Mouse (Mus musculus) intestine, postnatal 0 days (tissue): ENCODE data around the gene Lrrc20. TPM values are rescaled to one million over a fixed set of nuclear protein-coding genes. Genes with fewer than 3 reads are reported as not detected.

Experiments
- ATAC-seq: fragments of 200-750 bp; cut with Nextera tagmentation; 2 replicates; pipeline ENCODE4 v1.8.0; 2017; ENCODE audit warnings: mild to moderate bottlenecking, moderate TSS enrichment, moderate library complexity
- H3K27ac ChIP-seq: fragments of 300-500 bp; sonication (generic); 2 replicates; pipeline ENCODE4 v1.5.1; 2014; ENCODE audit warnings: mild to moderate bottlenecking, low read depth, low read length, moderate library complexity
- H3K27me3 ChIP-seq: fragments of 300-500 bp; sonication (generic); replicated peaks from 2 replicates; pipeline ENCODE4 v1.6.1; 2014; ENCODE audit warnings: low read length, mixed read lengths; ENCODE audit not compliant: control insufficient read depth, insufficient read depth
- H3K36me3 ChIP-seq: fragments of 300-500 bp; sonication (generic); 2 replicates; pipeline ENCODE4 v1.6.1; 2014; ENCODE audit warnings: mild to moderate bottlenecking, moderate library complexity; ENCODE audit not compliant: control insufficient read depth, insufficient read depth
- H3K4me1 ChIP-seq: fragments of 300-500 bp; sonication (generic); replicated peaks from 2 replicates; pipeline ENCODE4 v1.6.1; 2014; ENCODE audit warnings: antibody characterized with exemption, low read length, mixed read lengths; ENCODE audit not compliant: control insufficient read depth, insufficient read depth
- H3K4me2 ChIP-seq: fragments of 300-500 bp; sonication (generic); replicated peaks from 2 replicates; pipeline ENCODE4 v1.6.1; 2014; ENCODE audit warnings: low read depth, mild to moderate bottlenecking, moderate library complexity
- H3K4me3 ChIP-seq: fragments of 300-500 bp; sonication (generic); 2 replicates; pipeline ENCODE4 v1.5.1; 2014; ENCODE audit warnings: low read depth, low read length
- H3K9ac ChIP-seq: fragments of 300-500 bp; sonication (generic); 2 replicates; pipeline ENCODE4 v1.6.1; 2014; ENCODE audit warnings: mild to moderate bottlenecking, low read depth, low read length
- H3K9me3 ChIP-seq: fragments of 300-500 bp; sonication (generic); 2 replicates; pipeline ENCODE4 v1.6.1; 2016; ENCODE audit warnings: mixed run types; ENCODE audit not compliant: control insufficient read depth
- CTCF ChIP-seq: sonication (generic); IDR thresholded peaks from 2 replicates; pipeline ENCODE4 v1.5.1; 2016; ENCODE audit warnings: low read depth, mild to moderate bottlenecking, control low read depth, antibody characterized with exemption, moderate library complexity
- WGBS: fragments of 180-500 bp; shearing (Covaris S2); extraction: QIAGEN DNeasy Blood & Tissue Kit; methylation state at CpG from one replicate; pipeline ENCODE4 v1.1.7; 2014; 5-methylcytosine and 5-hydroxymethylcytosine counted together
- polyA plus RNA-seq: library from polyadenylated mRNA; unstranded; fragments of >200 nt; fragmentation: Nextera tagmentation; extraction: Ambion mirVana; gene quantifications from 2 replicates; pipeline ENCODE4 v1.2.1, GENCODE M21; 2015

Gene Lrrc20
- polyA plus RNA-seq, 1 experiment from 2014 or later = 3.3 TPM

DNA sequence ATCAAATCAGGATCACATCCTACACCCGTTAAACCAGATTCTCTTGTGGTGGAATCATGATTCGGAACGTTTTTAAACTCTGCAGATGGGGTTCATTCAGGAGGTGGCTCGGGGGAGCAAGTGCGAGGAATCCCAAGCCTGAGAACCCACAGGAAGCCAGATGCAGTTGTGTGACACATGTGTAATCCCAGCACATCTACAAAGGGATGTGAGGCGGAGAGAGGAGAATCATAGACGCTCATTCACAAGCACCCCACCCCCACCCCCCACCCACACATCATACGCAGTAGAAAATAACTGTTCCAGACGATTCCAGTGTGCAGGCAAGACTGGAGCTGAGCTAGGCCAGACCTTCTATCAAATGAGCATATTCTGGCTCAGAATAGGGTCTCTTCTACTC is 87.9 kb downstream of the Lrrc20 start:
- H3K9me3 ChIP-seq = no peaks in the 10 kb centered on the region
- no peak overlapping the region for H3K9ac ChIP-seq
- H3K27ac ChIP-seq = no peak overlapping the region
- no peak for ATAC-seq
- no peaks in the 10 kb centered on the region for H3K27me3 ChIP-seq
- no peaks in the 10 kb centered on the region; the same call in 1 of the 2 replicates for H3K36me3 ChIP-seq
- H3K4me2 ChIP-seq = no peak overlapping the region
- no peak overlapping the region for H3K4me3 ChIP-seq
- H3K4me1 ChIP-seq = no peaks in the 10 kb centered on the region
- WGBS = 73% methylated on average over 9 of the region's 9 CpGs
- TF ChIP-seq CTCF = no peak

DNA sequence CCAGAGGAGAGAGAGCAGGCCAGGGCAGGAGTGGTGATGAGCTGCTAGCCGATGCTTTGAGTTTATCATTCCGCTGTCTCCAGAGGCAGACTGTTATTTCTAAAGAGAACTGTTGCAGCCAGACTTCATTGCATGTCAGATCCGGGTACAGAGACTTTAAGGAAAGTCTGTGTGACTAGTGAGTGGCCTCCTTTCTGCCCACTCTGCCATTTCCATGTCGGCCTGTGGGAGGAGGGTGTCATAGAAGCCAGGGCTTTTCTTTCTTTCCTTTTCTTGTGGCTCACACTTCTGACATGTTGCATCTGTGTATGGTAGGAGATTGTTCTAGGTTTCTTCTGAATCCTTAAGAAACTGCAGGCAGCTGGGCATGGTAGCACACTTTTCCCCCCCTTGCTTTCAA is 88.8 kb downstream of the Lrrc20 start:
- no peaks in the 10 kb centered on the region for H3K4me1 ChIP-seq

DNA sequence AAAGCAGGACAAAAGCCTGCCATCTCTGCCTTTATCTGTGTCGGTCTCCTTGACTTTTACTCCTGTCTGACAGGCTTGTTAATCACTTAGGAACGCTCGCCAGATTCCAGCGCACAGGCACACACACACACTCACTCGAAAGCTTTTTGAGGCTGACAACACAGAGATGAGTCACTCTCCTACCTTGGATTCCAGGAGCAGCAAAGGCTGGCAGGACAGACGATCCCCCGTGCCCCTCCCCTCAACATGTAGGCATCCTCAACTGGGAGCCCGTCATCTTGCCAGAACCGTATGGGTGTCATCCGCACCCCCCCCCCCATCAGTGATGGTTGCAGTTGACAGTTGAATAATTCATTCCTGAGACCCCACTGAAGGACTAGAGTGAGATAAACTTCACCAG is 94.6 kb downstream of the Lrrc20 start:
- no peaks in the 10 kb centered on the region for H3K27me3 ChIP-seq
- no peak for ATAC-seq
- H3K9ac ChIP-seq = no peak overlapping the region
- H3K4me1 ChIP-seq = no peaks in the 10 kb centered on the region
- H3K4me3 ChIP-seq = no peak overlapping the region
- no peak for TF ChIP-seq CTCF
- 33% methylated on average over 10 of the region's 10 CpGs for WGBS
- no peak overlapping the region for H3K27ac ChIP-seq
- H3K36me3 ChIP-seq = no peaks in the 10 kb centered on the region
- no peak overlapping the region for H3K4me2 ChIP-seq
- no peaks in the 10 kb centered on the region for H3K9me3 ChIP-seq

More for the DNA sequence above, 88.8 kb downstream of the Lrrc20 start:
- Histone ChIP-seq H3K4me2 (no peak overlapping the region), H3K27ac (no peak overlapping the region), H3K36me3 (no peaks in the 10 kb centered on the region; the same call in 1 of the 2 replicates), H3K4me3 (no peak overlapping the region), H3K9me3 (no peaks in the 10 kb centered on the region), H3K9ac (no peak overlapping the region), H3K27me3 (no peaks in the 10 kb centered on the region)
- WGBS = 79% methylated on average over 4 of the region's 4 CpGs
- TF ChIP-seq CTCF = no peak
- no peak for ATAC-seq

DNA sequence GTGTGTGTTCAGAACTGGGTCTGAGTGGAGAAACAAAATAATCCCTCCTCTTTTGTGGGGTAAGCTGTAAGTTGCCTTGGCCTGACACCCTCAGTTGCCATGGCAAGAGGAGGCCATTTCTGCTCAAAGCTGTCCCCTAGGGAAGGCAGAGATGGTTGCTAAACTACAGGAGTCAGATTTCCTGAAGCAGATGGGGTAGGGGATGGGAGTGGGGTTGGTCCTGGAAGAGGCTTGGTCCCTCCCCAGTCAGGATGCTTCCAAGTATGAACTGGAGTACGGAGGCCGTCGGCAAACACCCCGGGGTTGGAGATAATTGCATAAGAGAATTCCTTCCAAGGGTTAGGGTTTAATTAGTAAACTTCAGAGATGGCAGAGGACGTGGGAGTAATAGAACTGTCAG is 96.5 kb downstream of the Lrrc20 start:
- ATAC-seq = no peak
- Histone ChIP-seq H3K27ac (no peak overlapping the region), H3K9me3 (no peaks in the 10 kb centered on the region), H3K36me3 (no peaks in the 10 kb centered on the region), H3K27me3 (no peaks in the 10 kb centered on the region), H3K4me3 (no peak overlapping the region), H3K9ac (no peak overlapping the region), H3K4me2 (no peak overlapping the region), H3K4me1 (no peaks in the 10 kb centered on the region)
- no peak for TF ChIP-seq CTCF
- 53% methylated on average over 5 of the region's 5 CpGs for WGBS

DNA sequence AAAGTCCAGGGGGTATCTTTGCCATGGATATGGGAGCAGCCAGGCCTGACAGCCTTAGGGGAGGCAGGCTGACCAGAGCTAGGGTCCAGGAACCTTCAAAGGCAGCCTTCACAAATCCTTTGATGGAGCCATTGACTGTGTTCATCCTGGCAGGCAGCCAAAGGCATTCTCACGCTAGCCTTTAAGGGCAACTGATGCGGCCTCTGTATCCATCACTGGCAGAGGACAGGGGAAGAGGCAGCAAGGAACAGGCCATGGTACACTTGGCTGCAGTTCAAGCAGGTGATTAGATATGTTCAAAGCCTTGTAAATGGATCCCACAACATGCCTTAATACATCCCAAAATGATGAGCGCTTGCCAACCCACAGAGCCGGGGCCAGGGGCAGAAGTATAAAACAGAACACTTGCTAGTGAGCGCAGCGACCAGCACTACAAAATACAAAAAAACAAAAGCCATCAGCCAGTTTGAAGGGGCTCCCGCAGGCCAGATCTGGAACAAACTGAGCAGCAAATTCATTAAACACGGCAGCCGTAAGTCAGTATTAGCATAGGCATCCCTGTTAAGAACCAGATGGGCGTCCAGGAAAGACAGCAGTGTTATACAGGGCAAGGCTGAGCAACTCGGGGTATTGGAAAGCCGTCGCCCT is 100.6 kb downstream of the Lrrc20 start:
- Histone ChIP-seq H3K27me3 (no peaks in the 10 kb centered on the region), H3K9me3 (no peaks in the 10 kb centered on the region), H3K9ac (no peak overlapping the region), H3K36me3 (no peaks in the 10 kb centered on the region), H3K27ac (no peak overlapping the region), H3K4me3 (no peak overlapping the region), H3K4me1 (no peaks in the 10 kb centered on the region), H3K4me2 (no peak overlapping the region)
- ATAC-seq = no peak
- no peak for TF ChIP-seq CTCF
- 77% methylated on average over 13 of the region's 13 CpGs for WGBS

DNA sequence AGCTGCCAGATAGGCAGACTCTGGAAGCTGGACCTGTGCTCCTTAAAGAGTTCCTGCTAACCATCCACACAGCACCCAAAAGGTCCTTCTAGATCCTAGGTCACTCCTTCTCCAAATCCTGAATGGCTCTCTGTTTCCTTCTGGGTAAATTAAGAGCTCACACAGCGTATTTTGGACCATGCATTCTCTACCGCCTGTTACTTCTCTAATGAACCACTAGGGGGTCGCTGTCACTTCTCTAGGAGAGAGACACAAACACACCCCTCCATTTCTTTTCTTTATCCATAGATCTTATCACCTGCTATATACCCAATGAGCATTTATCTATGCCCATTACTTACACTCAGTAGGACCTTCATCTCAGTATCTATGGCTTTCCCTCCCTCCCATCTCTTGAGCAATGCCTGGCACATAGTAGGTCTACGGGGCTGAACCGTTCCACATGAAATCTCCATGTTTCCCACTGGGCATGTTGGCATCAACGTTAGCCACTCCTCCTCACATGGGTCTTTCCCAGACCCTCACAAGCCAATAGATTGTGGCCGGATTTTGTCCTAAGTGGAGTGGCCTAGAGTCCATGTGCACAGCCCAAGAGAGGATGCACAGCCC is 111.7 kb downstream of the Lrrc20 start:
- ATAC-seq = no peak; the same call in 1 of the 2 replicates
- no peak overlapping the region for H3K4me3 ChIP-seq
- no peaks in the 10 kb centered on the region for H3K4me1 ChIP-seq
- peak; percentile 43 for TF ChIP-seq CTCF
- no peaks in the 10 kb centered on the region for H3K36me3 ChIP-seq
- H3K9ac ChIP-seq = no peak overlapping the region
- H3K27me3 ChIP-seq = no peaks in the 10 kb centered on the region
- H3K4me2 ChIP-seq = no peak overlapping the region
- H3K27ac ChIP-seq = no peak overlapping the region
- WGBS = 85% methylated on average over 7 of the region's 7 CpGs
- no peaks in the 10 kb centered on the region for H3K9me3 ChIP-seq
